In the genomic region with DNA sequence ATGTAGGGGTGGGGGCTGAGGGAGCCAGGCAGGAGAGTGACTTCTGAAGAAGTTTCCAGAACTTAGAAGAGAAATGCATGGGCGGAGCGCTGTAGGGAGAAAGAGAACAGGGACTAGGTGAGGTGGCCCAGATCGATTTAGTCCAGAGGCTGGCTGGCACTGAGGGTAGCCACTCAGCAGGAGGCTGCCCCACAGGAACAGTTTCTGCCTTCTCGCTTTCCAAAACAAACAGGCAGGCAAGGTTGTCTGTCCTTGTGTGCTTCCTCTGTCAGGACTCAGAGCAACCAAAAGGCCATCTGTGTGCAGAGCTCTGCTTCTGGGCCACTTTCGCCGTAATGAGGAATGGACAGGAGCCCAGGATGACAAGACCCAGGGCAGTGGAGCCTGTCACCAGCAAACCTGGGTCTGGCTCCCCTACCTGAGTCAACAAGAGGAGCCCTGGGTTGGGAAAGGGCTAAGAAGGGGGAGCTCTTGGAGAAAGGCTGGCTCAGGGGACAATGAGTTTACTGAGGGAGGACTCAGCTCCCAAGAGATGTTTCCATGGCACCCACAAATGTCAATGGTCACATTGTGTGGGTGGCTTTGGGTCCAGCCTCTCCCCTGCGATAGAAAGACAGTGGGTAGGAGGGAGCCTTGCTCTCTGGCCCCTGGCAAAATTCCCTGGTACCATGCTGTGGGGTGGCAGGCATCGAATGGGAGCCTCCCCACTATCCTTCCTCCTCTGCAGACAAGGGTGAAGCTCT, we compare ENCODE assay signal across 10 mouse cellular contexts.
DNase-seq lines count a peak whose midpoint lies in the region; ATAC-seq lines count a peak whose summit lies in the region.
"Had no signal": no experiment of that assay in that cellular context is flagged by ENCODE, and none has a peak within 500 bp of the region (broad histone marks: within the 10 kb centered on the region; RNA-seq: fewer than 3 reads in every experiment).

No protein-coding gene starts in this region.

- no peaks in the 10 kb centered on the region for H3K9me3 ChIP-seq in neural tube, embryonic 13.5 days
- 0 out of 2 replicates have a peak, but pooled peaks cover under 1% of the 10 kb centered on the region for H3K9me3 ChIP-seq in embryonic facial prominence, embryonic 15.5 days (replicated peaks)
- no peaks in the 10 kb centered on the region for H3K9me3 ChIP-seq in midbrain, embryonic 14.5 days (ENCODE audit: control insufficient read depth, low read length)

- WGBS in neural tube, embryonic 13.5 days = 75% methylated on average over 8 of the region's 8 CpGs
- 61% methylated on average over 8 of the region's 8 CpGs for WGBS in embryonic facial prominence, embryonic 15.5 days
- 67% methylated on average over 8 of the region's 8 CpGs for WGBS in midbrain, embryonic 14.5 days

- H3K4me1 ChIP-seq in neural tube, embryonic 13.5 days (replicated peaks) = peaks cover 21% of the 10 kb centered on the region
- H3K4me1 ChIP-seq in embryonic facial prominence, embryonic 15.5 days = peaks cover 42% of the 10 kb centered on the region
- no peaks in the 10 kb centered on the region for H3K4me1 ChIP-seq in midbrain, embryonic 14.5 days (ENCODE audit: control insufficient read depth, insufficient read depth, low read length)

- no peaks in the 10 kb centered on the region for H3K27me3 ChIP-seq in neural tube, embryonic 13.5 days
- no peaks in the 10 kb centered on the region for H3K27me3 ChIP-seq in embryonic facial prominence, embryonic 15.5 days
- no peaks in the 10 kb centered on the region for H3K27me3 ChIP-seq in midbrain, embryonic 14.5 days (ENCODE audit: control insufficient read depth, insufficient read depth, low read length)
- H3K27me3 ChIP-seq: CH12.LX had no signal

- H3K4me3 ChIP-seq in neural tube, embryonic 13.5 days = no peak overlapping the region
- no peak overlapping the region for H3K4me3 ChIP-seq in embryonic facial prominence, embryonic 15.5 days (replicated peaks)
- no peak overlapping the region for H3K4me3 ChIP-seq in midbrain, embryonic 14.5 days (replicated peaks; ENCODE audit: low read depth, low read length)
- H3K4me3 ChIP-seq: erythroblast, embryonic 14.5 days had no signal

- H3K9ac ChIP-seq in neural tube, embryonic 13.5 days = no peak overlapping the region
- H3K9ac ChIP-seq in embryonic facial prominence, embryonic 15.5 days = no peak overlapping the region
- H3K9ac ChIP-seq in midbrain, embryonic 14.5 days (replicated peaks; ENCODE audit: low read length) = no peak overlapping the region

- no peak for DNase-seq in frontal cortex, postnatal 10 days (ENCODE audit: low spot score in 2 of 2)
- DNase-seq in neural tube, embryonic 10.5 days (ENCODE audit: extremely low spot score, low spot score) = no peak
- DNase-seq in midbrain, embryonic 14.5 days = peak; percentile 27
- no peak for DNase-seq in spleen, postnatal 10 days (ENCODE audit: low spot score in 2 of 2)

- H3K4me2 ChIP-seq in neural tube, embryonic 13.5 days = no peak overlapping the region
- H3K4me2 ChIP-seq in embryonic facial prominence, embryonic 15.5 days (replicated peaks) = no peak overlapping the region
- H3K4me2 ChIP-seq in midbrain, embryonic 14.5 days (ENCODE audit: low read length) = no peak overlapping the region

- ATAC-seq in frontal cortex, adult (ENCODE audit: low TSS enrichment) = peak; percentile 60
- peak; percentile 58 for ATAC-seq in neural tube, embryonic 13.5 days (ENCODE audit: low read depth)
- no peak for ATAC-seq in embryonic facial prominence, embryonic 15.5 days (ENCODE audit: insufficient number of reproducible peaks, low FRiP score, low TSS enrichment, low read depth)
- peak; percentile 34; the same call in 1 of the 2 replicates for ATAC-seq in midbrain, embryonic 14.5 days (ENCODE audit: low FRiP score, low TSS enrichment)
- no peak for ATAC-seq in megakaryocyte-erythroid progenitor cell, adult 5-6 weeks (replicated peaks; ENCODE audit: low FRiP score, low TSS enrichment, poor library complexity, severe bottlenecking)

- H3K36me3 ChIP-seq in neural tube, embryonic 13.5 days = no peaks in the 10 kb centered on the region
- H3K36me3 ChIP-seq in embryonic facial prominence, embryonic 15.5 days = no peaks in the 10 kb centered on the region
- no peaks in the 10 kb centered on the region for H3K36me3 ChIP-seq in midbrain, embryonic 14.5 days (ENCODE audit: control insufficient read depth, insufficient read depth, low read length)

- H3K27ac ChIP-seq in neural tube, embryonic 13.5 days (replicated peaks) = peak overlapping the region; percentile 68
- H3K27ac ChIP-seq in embryonic facial prominence, embryonic 15.5 days (replicated peaks) = 0 out of 2 replicates have a peak overlapping the region, but pooled peaks have one; percentile 89
- H3K27ac ChIP-seq in midbrain, embryonic 14.5 days (replicated peaks; ENCODE audit: low read depth, low read length) = no peak overlapping the region

Comparison
In these comparisons a context has a peak if more than half of its experiments do, and no peak if none do; other contexts are left out.
1. ATAC-seq: peak in frontal cortex, adult (single experiment), neural tube, embryonic 13.5 days (single experiment) and midbrain, embryonic 14.5 days (single experiment); none in embryonic facial prominence, embryonic 15.5 days (single experiment) and megakaryocyte-erythroid progenitor cell, adult 5-6 weeks (single experiment).